Mouse (Mus musculus) intestine, embryonic 14.5 days (tissue): ENCODE results near the gene Rpap1. TPM values are rescaled to one million over a fixed set of nuclear protein-coding genes. Genes with fewer than 3 reads are reported as not detected.

Experiments used
- ATAC-seq: fragments of 200-750 bp; cut with Nextera tagmentation; replicated peaks from 2 replicates; pipeline ENCODE4 v1.8.0; 2017; ENCODE audit warnings: low read depth, moderate number of reproducible peaks, moderate TSS enrichment, moderate library complexity; ENCODE audit not compliant: low FRiP score, low TSS enrichment
- DNase-seq: peaks from one replicate; pipeline ENCODE4 v3.0.0-alpha.2; 2018; ENCODE audit warnings: low spot score
- H3K27ac ChIP-seq: fragments of 300-500 bp; sonication (generic); 2 replicates; pipeline ENCODE4 v1.5.1; 2014; ENCODE audit warnings: low read depth, mild to moderate bottlenecking, control low read depth
- H3K27me3 ChIP-seq: fragments of 300-500 bp; sonication (generic); replicated peaks from 2 replicates; pipeline ENCODE4 v1.6.1; 2014; ENCODE audit warnings: low read length, control low read depth; ENCODE audit not compliant: control insufficient read depth, insufficient read depth
- H3K36me3 ChIP-seq: fragments of 300-500 bp; sonication (generic); 2 replicates; pipeline ENCODE4 v1.6.1; 2014; ENCODE audit warnings: low read length, control low read depth; ENCODE audit not compliant: control insufficient read depth, insufficient read depth
- H3K4me1 ChIP-seq: fragments of 300-500 bp; sonication (generic); replicated peaks from 2 replicates; pipeline ENCODE4 v1.6.1; 2014; ENCODE audit warnings: low read length, control low read depth, mixed read lengths; ENCODE audit not compliant: control insufficient read depth, insufficient read depth
- H3K4me2 ChIP-seq: fragments of 300-500 bp; sonication (generic); 2 replicates; pipeline ENCODE4 v1.6.1; 2014; ENCODE audit warnings: low read length
- H3K4me3 ChIP-seq: fragments of 300-500 bp; sonication (generic); 2 replicates; pipeline ENCODE4 v1.5.1; 2014; ENCODE audit warnings: low read depth, low read length, control low read depth, mixed read lengths
- H3K9ac ChIP-seq: fragments of 300-500 bp; sonication (generic); 2 replicates; pipeline ENCODE4 v1.6.1; 2014; ENCODE audit warnings: mild to moderate bottlenecking, low read length
- H3K9me3 ChIP-seq: fragments of 300-500 bp; sonication (generic); 2 replicates; pipeline ENCODE4 v1.6.1; 2016; ENCODE audit warnings: low read length, control low read depth; ENCODE audit not compliant: control insufficient read depth
- WGBS: fragments of 180-500 bp; shearing (Covaris S2); extraction: QIAGEN DNeasy Blood & Tissue Kit; methylation state at CpG from one replicate; pipeline ENCODE4 v1.1.7; 2014; 5-methylcytosine and 5-hydroxymethylcytosine counted together
- polyA plus RNA-seq: library from polyadenylated mRNA; unstranded; fragments of >200 nt; fragmentation: Nextera tagmentation; extraction: Ambion mirVana; gene quantifications from 2 replicates; pipeline ENCODE4 v1.2.1, GENCODE M21; 2014

The Rpap1 gene
- polyA plus RNA-seq, 1 experiment from 2014 or later = 28.1 TPM

- Histone ChIP-seq H3K4me1 (no peaks in the 10 kb centered on the region), H3K27ac (no peak overlapping the region), H3K4me2 (no peak overlapping the region), H3K27me3 (no peaks in the 10 kb centered on the region), H3K36me3 (peaks cover 70% of the 10 kb centered on the region), H3K4me3 (no peak overlapping the region), H3K9me3 (no peaks in the 10 kb centered on the region), H3K9ac (no peak overlapping the region)
- DNase-seq (no peak), ATAC-seq (no peak)
- WGBS = 93% methylated on average over 6 of the region's 6 CpGs
Measured at GRCm38 (mm10) chr2:119767246-119767645, 20.1 kb downstream of the Rpap1 start.

DNA sequence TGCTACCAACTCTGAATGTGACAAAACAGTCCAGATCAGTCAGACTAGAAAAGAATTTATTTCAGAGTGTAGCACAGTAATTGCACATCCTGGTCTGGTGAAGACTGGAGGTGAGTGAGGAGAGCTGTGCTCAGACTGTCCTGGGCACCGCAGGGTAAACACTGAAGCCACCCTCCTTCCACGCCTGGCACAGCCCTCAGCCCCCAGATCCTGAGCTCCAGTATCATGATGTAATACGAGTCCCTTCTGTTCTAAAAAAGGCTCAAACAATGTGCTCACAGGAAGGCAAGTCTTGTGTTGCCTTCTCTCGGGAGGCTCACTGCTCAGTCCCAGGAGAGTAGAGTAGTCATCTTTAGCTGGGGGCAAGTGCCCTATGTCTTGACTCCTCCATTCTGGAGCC is 23.4 kb downstream of the Rpap1 start:
- WGBS = 80% methylated on average over 4 of the region's 4 CpGs
- Histone ChIP-seq H3K4me1 (0 out of 2 replicates have a peak, but pooled peaks cover under 1% of the 10 kb centered on the region), H3K4me2 (no peak overlapping the region), H3K9ac (no peak overlapping the region), H3K4me3 (no peak overlapping the region), H3K27me3 (peaks cover 20% of the 10 kb centered on the region), H3K9me3 (no peaks in the 10 kb centered on the region), H3K36me3 (peaks cover 37% of the 10 kb centered on the region), H3K27ac (no peak overlapping the region)
- ATAC-seq (no peak), DNase-seq (no peak)

DNA sequence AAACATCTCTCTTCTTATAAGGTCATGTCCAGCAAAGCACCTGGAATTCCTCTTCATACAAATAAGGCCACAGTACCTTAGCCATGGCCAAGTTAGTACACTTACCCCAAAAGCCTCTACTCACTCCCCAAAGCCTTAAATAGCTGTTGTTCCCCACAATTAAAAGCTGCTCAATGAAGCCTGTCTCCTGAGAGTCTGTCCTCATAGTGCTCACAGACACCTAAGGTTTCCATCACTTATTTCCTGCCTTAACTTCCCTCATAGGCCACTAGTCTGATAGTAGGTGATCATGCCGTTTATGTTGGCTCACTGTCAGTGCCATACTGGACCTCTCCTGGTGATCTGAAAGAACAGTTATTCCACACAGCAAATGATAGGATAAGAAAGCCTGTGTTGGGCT is 25.1 kb downstream of the Rpap1 start:
- peaks cover 37% of the 10 kb centered on the region for H3K27me3 ChIP-seq
- 0 out of 2 replicates have a peak, but pooled peaks cover 5% of the 10 kb centered on the region for H3K4me1 ChIP-seq
- no peak overlapping the region for H3K27ac ChIP-seq
- WGBS = 68% methylated on average over 1 of the region's 1 CpGs
- no peak for ATAC-seq
- DNase-seq = no peak
- no peak overlapping the region for H3K4me3 ChIP-seq
- H3K9me3 ChIP-seq = no peaks in the 10 kb centered on the region
- peaks cover 26% of the 10 kb centered on the region for H3K36me3 ChIP-seq
- H3K4me2 ChIP-seq = no peak overlapping the region
- H3K9ac ChIP-seq = no peak overlapping the region

DNA sequence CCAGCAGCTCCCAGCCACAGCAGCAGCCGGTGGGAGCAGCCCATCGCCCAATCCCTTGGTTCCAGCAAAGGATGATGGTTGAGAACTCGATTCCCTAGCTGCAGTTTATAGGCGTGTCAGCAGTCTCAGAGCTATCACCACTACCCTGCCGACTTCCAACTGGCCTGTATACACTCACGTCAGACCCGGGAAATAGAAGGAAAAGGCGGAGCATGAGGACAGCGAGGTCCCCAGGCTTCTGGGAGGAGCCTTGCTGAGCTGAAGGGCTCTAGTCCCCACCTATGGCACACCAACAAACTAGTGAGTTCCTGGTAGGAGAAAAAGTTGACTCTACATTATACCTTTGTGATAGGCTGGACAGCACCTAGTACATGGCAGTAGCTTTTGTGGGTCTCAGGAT is 27.1 kb downstream of the Rpap1 start, which contains the start of gene Ltk:
Gene Ltk, minus strand, starts transcription at position 181 of the 400 bp plus-strand sequence.
- ATAC-seq = peak; percentile 48; the same call in 1 of the 2 replicates
- peak within 1 kb of the TSS; percentile 50; the same call in 1 of the 2 replicates for H3K4me3 ChIP-seq
- no peak within 1 kb of the TSS for H3K4me2 ChIP-seq
- DNase-seq = no peak
- peaks cover 17% of the 10 kb centered on the region for H3K36me3 ChIP-seq
- 11% methylated on average over 9 of the region's 9 CpGs for WGBS
- H3K27ac ChIP-seq = no peak within 1 kb of the TSS
- no peak within 1 kb of the TSS for H3K9ac ChIP-seq
- H3K27me3 ChIP-seq = peaks cover 47% of the 10 kb centered on the region
- no peaks in the 10 kb centered on the region for H3K9me3 ChIP-seq
- H3K4me1 ChIP-seq = 0 out of 2 replicates have a peak, but pooled peaks cover 5% of the 10 kb centered on the region

DNA sequence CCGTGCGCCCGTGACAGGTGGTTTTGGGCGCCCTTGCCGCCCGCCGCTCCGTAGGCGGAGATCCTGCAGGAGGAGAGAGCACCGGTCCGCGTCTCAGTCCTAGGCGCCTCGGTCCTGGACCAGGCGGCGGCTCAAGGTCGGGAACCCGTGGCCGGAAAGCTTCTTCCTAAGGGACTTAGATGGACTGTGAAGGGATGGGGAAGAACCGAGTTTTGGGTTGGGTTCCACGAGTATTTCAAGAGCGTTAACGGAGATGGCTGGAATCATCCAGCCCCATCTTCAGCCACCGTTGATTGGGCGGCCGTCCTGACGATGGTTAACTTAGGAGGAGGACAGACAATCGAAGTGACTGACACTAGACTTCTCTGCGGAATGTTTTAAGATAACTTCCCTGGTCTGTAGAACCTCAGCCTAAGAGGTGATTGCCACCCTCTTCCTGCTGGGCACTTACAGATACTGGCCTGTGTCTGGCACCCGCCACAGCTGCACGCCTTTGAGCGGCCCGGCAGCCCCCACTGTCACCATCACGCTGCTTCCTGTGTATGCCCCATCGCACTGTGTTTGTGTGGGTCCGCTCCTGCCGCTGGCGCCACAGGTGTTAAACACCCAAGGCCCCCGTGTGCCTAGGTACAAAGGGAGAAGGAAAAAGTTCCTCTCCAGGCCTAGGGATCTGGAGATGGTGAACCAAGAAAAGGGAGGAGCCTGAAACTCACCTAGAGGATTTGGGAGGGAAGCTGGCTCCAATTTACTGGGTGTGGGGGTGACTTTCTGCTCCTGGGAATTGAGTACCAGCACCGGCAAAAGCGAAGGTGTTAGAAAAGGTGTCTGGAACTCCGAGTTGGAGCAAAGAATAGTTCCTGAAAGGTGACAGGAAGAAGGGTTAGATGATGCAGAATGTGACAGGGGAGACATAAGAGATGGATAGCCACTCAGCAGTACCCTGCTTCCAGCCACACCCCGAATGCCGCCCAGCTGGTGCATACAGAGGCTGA is 28.2 kb downstream of the Rpap1 start:
- ATAC-seq = no peak
- no peak for DNase-seq
- Histone ChIP-seq H3K9me3 (no peaks in the 10 kb centered on the region), H3K9ac (no peak overlapping the region), H3K27ac (no peak overlapping the region), H3K4me3 (peak overlapping the region; percentile 50), H3K36me3 (peaks cover 9% of the 10 kb centered on the region), H3K4me2 (peak overlapping the region; percentile 88), H3K27me3 (peaks cover 52% of the 10 kb centered on the region), H3K4me1 (0 out of 2 replicates have a peak, but pooled peaks cover 5% of the 10 kb centered on the region)
- WGBS = 6% methylated on average over 44 of the region's 44 CpGs

- ATAC-seq (peak; percentile 49), DNase-seq (peak; percentile 76)
- H3K27me3 ChIP-seq = peaks cover 57% of the 10 kb centered on the region
- peak overlapping the region; percentile 88 for H3K4me2 ChIP-seq
- 0 out of 2 replicates have a peak, but pooled peaks cover 5% of the 10 kb centered on the region for H3K4me1 ChIP-seq
- H3K9ac ChIP-seq = peak overlapping the region; percentile 29
- peaks cover under 1% of the 10 kb centered on the region; the same call in 1 of the 2 replicates for H3K36me3 ChIP-seq
- H3K4me3 ChIP-seq = peak overlapping the region; percentile 50
- no peaks in the 10 kb centered on the region for H3K9me3 ChIP-seq
- WGBS = under 1% methylated on average over 76 of the region's 77 CpGs
- H3K27ac ChIP-seq = no peak overlapping the region
Measured at GRCm38 (mm10) chr2:119758101-119758843, 29.1 kb downstream of the Rpap1 start.

DNA sequence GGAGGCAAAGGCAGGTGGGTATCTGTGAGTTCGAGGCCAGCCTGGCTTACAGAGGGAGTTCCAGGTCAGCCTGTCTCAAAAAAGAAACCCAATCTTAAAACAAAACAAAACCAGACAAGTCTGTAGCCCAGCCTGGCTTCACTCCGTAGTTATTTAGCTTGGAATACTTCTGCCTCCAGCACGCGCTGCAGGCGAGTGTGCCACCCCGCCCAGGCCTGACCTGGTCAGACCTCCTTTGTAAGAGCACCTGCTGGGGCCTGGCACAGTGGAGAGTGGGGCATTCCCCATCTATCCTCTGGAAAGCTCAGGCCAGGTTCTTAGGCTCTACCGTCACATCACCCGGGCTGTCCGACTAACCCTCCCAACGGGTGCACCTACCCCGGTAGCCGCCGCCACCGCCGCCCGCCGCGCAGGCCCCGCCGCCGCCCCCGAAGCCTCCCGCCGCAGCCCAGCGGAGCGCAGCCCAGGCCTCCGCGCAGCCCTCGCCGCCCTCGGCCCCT is 29.7 kb downstream of the Rpap1 start:
- ATAC-seq = 0 out of 2 replicates have a peak, but pooled peaks have one; percentile 45
- peak overlapping the region; percentile 88 for H3K4me2 ChIP-seq
- peak overlapping the region; percentile 29 for H3K9ac ChIP-seq
- no peaks in the 10 kb centered on the region for H3K36me3 ChIP-seq
- peaks cover 57% of the 10 kb centered on the region for H3K27me3 ChIP-seq
- H3K27ac ChIP-seq = no peak overlapping the region
- peak; percentile 72 for DNase-seq
- no peaks in the 10 kb centered on the region for H3K9me3 ChIP-seq
- 0 out of 2 replicates have a peak, but pooled peaks cover 5% of the 10 kb centered on the region for H3K4me1 ChIP-seq
- 6% methylated on average over 29 of the region's 31 CpGs for WGBS
- peak overlapping the region; percentile 50 for H3K4me3 ChIP-seq

DNA sequence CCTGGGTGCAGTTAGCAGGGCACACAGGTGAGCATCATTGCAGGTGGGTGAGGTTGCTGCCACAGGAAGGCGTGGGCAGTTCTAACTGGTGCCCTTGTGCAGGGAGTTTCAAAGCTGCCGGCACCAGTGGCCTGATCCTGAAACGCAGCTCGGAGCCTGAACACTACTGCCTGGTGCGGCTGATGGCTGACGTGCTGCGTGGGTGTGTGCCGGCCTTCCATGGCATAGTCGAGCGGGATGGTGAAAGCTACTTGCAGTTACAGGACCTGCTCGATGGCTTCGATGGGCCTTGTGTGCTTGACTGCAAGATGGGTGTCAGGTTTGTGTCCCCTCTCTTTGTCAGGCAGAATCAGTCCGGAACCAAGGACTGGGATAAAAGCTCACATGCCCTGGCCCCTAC is 38.1 kb downstream of the Rpap1 start:
- DNase-seq (no peak), ATAC-seq (no peak)
- 74% methylated on average over 13 of the region's 13 CpGs for WGBS
- Histone ChIP-seq H3K4me1 (peaks cover 7% of the 10 kb centered on the region), H3K9me3 (no peaks in the 10 kb centered on the region), H3K4me2 (no peak overlapping the region), H3K4me3 (no peak overlapping the region), H3K36me3 (no peaks in the 10 kb centered on the region), H3K27me3 (peaks cover 45% of the 10 kb centered on the region), H3K27ac (no peak overlapping the region), H3K9ac (no peak overlapping the region)
